Mouse (Mus musculus): ENCODE measurements around the gene Grik5.
"Not testable (repeated sequence)": the region's sequence is repeated elsewhere in the genome, so short reads cannot be mapped to it uniquely, and the experiment has no call there.

The Grik5 gene

DNA sequence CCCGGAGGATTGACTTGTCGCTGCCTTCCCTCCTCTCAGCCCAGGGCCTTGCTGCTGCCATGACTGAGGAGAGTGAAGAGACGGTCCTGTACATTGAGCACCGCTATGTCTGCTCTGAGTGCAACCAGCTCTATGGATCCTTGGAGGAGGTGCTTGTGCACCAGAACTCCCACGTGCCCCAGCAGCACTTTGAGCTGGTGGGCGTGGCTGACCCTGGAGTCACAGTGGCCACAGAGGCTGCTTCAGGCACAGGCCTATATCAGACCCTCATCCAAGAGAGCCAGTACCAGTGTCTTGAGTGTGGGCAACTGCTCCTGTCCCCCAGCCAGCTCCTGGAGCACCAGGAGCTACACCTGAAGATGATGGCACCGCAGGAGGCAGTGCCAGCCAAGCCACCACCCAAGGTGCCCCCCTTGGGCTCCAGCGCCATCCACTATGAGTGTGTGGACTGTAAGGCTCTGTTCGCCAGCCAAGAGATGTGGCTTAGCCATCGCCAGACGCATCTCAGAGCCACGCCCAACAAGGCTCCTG is 7.4 kb upstream of the Grik5 start:
- no peak for DNase-seq

DNA sequence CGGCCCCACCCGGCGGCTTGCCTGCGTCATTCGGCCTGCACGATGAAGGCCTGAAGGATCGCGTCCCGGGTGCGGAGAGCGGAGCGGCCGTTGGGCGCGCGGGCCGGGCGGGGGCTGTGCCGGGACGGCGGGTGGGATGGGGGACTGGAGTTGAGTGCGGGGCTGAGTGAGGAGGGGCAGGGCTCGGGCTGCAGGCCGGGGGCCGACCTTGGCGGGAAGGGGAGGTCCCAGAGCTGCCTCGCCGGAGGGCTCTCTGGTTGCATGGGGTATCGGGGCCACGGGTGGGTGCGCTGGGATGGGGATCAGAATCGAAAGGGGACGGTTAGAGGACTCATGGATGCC is 5.2 kb upstream of the Grik5 start:
- no peak for DNase-seq

GRCm38 (mm10) chr7:25076663-25077413 is 4.7 kb upstream of the Grik5 start:
- DNase-seq: peak; percentile 99

- DNase-seq: no peak
These were observed 4.1 kb upstream of the Grik5 start for GRCm38 (mm10) chr7:25076296-25076662.

GRCm38 (mm10) chr7:25073924-25074323 is 1.8 kb upstream of the Grik5 start:
- no peak for DNase-seq

GRCm38 (mm10) chr7:25072716-25073390 is 707 bp upstream of the Grik5 start:
- DNase-seq: peak; percentile 23 to 31

DNA sequence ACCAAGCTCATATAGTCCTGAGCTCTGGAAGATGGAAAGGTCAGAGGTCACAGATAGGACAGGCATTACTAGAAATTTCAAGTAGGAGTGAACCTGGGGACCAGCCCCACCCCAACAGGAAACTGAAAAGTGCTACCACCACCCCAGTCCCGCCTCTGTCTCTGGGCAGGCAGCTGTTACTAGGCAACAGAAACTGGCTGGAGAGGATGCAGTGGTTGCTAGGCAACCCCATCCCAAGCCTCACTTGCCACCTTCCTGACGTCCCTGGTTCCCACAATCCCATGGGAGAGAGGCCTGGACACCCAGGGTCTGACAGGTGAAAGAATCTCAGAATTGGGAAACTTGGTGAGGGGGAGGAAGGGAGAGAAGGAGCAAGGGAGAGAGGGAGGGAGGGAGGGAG is 3.4 kb downstream of the Grik5 start:
- DNase-seq: no peak

DNA sequence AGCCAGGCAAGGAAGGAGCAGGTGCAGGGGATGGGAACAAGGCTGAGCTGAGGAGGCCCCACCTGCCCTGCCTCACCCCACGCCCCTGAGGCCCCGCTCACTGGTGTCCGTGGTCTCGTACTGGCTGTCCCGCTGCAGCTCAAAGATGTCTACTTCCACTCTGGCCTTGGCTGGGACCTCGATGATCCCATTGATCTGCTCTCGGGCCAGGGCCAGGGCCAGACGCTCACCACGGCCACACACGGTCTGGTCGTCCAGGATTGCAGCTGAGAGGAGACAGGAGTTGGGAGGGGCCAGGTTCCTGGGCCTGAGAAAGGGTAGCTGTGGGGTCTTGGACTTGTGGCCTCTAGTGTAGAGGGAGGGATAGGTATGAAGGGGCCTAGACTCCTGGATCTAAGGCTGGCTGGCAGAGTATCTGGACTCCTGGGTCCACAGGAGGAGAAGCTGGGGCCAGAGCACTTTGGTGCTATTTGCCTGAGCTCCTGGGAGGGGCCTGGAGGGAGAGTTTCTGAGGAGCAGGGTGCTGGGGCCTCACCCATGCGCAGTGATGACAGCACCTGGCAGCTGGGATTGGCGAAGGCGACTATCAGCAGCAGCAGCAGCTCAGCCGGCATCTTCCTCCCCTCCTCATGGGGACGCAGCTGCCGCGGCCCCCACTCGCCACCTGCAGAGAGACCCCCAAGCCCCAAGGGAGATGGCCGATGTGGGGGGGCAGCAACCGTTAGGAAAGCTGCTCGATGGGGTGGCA is 4.1 kb downstream of the Grik5 start:
- no peak for DNase-seq

- DNase-seq: no peak
These were observed 4.8 kb downstream of the Grik5 start for GRCm38 (mm10) chr7:25067338-25067737.

DNA sequence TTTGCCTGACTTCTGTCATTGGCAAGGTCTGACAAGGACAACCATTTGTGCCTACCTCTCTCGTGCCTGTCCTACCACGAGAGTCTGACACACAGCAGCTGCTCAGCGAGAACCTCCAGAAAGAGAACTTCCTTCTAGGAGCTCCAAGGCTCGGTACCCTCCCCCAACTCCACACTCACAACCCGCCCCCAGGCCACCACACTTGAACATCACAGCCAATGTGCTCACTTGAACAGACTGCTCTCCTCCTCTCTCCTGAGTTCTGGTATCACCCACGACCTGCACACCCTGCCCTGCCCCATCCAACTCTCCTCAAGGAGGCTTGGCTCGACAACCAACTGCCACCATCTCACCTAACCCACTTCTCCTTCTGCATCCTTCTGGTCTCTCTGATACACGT is 8.2 kb downstream of the Grik5 start:
- DNase-seq: no peak

GRCm38 (mm10) chr7:25063346-25063745 is 8.8 kb downstream of the Grik5 start:
- DNase-seq: no peak

- DNase-seq: no peak
These were observed 13.3 kb downstream of the Grik5 start for GRCm38 (mm10) chr7:25058836-25059235.

DNA sequence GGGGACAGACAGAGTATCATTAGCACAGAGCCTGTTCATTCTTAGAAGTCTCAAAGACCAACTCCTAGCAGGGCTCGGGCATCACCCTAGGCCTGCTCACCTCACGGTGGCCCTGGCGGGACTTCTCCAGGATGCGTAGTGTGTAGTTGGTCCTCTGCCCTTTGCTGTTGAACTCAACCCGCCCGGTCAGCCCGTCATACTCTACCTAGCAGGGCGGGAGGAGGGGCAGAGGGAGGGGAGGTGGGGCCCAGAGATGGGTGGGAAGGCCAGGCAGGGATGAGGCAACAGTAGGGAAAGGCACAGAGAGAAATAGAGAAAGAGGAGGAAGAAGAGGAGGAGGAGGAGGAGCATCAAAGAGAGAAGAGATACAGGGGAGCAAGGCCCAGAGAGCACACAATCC is 13.8 kb downstream of the Grik5 start:
- DNase-seq: no peak

- no peak for DNase-seq
These were observed 14.3 kb downstream of the Grik5 start for GRCm38 (mm10) chr7:25057888-25058287.

DNA sequence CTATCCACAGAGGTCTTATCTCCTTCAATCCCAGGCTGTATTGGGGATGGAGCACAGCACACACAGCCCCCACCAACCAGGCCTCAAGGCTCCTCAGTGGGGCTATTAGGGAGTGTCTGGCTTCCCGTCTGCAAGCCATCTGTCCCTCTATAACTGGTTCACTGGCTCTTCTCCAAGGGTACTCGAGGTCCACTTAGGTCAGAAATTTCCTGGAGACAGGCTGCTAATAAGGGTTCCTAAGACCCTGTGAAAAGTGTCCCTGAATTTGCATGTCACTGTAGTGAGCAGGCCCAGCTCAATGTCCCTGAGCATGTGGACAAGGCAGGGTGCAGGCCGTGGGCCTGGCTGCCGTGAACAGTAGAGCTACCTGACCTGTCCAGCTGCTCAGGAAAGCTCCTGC is 15.2 kb downstream of the Grik5 start:
- DNase-seq: peak in 1 of 2 experiments; percentile 23

DNA sequence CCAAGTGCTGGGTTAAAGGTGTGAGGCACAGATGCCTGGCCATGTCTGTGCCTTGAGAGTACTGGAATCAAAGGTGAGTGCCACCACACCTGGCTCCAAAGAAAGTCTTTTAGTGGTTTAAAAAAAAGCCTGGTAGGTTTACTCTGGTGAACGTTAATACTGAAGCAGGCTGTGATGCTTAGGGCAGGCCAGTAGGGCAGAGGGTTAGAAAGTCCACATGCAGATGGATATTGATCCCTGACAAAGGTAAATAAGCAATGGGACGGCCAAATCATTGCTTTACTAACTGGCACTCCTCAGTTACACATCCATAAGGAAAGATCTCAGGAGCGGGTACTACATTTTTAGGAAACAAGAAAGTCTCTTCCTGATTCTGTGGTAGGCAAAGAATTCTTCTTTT is 19.6 kb downstream of the Grik5 start:
- no peak for DNase-seq

GRCm38 (mm10) chr7:25049295-25049930 is 22.7 kb downstream of the Grik5 start:
- DNase-seq: no peak

DNA sequence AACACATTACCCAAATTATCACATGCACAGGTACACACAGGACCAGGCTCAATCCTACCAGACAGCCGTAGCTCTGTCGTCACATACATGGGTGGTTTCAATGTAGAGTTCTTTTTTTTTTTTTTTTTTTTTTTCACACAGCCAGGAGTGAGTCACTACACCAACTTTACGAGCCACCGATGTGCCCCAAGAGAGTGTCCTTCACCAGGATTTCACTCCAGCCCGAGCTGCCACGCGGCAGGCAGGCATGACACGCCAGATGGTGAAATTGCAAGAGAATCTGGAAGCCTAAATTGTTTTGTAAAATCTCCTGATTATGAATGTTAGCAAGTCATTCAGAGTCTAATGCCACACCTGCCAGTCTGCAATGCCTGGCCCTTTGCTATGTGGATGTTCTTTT is 24.8 kb downstream of the Grik5 start:
- no peak for DNase-seq

- not testable (repeated sequence) for DNase-seq
These were observed 27.5 kb downstream of the Grik5 start for GRCm38 (mm10) chr7:25044599-25044998.

DNA sequence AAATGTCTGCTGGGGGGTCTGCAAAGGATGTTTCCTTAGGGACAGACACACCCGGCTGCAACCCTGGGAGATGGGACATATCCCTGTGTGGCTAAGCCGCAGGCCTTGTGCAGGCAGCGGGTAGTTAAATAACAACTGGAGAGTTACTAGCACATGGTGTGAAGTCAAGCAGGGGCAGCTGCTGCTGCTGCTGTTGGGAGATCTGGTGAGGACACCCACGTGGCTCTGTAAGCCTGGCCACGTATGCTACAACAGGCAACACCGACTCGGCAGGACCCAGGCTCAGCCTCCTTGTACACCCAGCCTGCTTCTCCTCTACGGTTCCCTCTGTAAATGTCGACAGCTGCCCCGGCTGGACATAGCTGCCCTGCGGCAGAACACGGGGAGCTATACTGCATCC is 30.2 kb downstream of the Grik5 start:
- DNase-seq: no peak

DNA sequence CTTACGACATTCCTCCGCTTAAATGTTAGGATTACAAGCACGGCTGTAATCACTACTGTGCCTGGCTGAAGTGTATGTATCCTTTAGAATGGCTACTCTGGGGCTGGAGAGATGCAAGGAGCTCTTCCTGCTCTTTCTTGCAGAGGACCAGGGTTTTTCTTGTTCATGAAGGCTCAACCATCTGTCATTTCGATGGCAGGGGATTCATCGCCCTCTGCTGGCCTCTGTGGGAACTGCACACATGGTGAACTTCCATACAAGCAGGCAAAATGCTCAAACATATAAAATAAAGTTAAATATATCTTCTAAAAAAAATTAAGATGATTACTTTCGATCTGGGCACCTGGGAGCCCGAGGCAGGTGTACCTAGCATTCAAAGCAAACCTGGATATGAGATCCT is 36.2 kb downstream of the Grik5 start:
- DNase-seq: peak; percentile 21 to 43

GRCm38 (mm10) chr7:25034796-25035195 is 37.4 kb downstream of the Grik5 start:
- DNase-seq: no peak

DNA sequence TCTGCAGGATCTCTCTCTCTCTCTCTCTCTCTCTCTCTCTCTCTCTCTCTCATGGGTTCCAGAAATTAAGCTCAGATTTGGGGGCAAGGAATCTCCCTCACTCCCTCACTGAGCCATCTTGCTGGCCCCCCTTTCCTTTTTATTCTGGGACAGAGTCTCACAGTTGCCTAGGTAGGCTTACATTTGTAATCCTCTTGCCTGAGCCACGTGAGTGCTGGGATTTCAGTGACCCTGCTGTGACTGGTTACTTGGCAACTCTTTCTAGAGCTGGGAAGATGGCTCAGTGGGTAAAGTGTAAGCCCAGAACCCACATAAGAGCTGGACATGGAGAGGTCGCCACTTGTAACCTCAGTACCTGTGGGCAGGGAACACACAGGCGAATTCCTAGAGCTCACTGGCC is 40.6 kb downstream of the Grik5 start:
- DNase-seq: no peak

Data from lung, adult 18-20 months (tissue).